Mouse (Mus musculus) embryo, embryonic 10 days (tissue): Measurements from ENCODE around the gene Rpap1.

ENCODE experiments used
- DNase-seq: peaks from one replicate; pipeline ENCODE4 v3.0.0-alpha.2; 2015; ENCODE audit warnings: low spot score

The Rpap1 gene

DNA sequence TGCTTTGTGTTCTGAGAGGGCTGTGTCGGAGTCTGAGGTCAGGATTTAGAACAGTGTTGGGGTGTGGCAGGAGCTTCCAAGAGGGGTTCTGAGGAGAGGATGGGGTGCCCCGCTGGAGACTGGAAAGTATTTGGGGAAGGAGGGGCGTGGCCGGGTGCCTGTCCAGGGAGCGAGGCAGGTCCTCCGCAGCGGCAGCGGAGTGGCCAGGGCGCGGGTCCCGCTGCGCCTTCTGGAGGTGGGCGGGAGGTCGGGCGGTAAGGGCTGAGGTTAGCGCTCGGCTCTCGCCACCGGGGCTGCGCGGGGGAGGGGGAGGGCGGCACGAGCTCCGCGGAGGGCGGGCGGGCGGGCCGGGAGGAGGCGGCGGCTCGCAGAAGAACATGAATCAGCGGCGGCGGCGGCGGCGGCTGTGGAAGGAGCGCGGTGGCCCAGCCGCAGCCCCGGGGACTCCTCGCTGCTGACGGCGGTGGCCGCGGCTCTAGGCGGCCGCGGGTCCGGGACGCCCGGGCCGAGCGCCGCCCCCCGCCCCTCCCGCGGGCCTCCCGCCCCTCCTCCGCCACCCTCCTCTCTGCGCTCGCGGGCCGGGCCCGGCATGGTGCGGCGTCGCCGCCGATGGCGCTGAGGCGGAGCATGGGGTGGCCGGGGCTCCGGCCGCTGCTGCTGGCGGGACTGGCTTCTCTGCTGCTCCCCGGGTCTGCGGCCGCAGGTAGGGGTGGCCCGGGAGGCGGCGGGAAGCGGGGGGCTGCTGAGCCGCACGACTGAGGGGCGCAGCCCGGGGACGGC lies 12.0 kb upstream of the Rpap1 start:
- DNase-seq = peak; percentile 61

DNA sequence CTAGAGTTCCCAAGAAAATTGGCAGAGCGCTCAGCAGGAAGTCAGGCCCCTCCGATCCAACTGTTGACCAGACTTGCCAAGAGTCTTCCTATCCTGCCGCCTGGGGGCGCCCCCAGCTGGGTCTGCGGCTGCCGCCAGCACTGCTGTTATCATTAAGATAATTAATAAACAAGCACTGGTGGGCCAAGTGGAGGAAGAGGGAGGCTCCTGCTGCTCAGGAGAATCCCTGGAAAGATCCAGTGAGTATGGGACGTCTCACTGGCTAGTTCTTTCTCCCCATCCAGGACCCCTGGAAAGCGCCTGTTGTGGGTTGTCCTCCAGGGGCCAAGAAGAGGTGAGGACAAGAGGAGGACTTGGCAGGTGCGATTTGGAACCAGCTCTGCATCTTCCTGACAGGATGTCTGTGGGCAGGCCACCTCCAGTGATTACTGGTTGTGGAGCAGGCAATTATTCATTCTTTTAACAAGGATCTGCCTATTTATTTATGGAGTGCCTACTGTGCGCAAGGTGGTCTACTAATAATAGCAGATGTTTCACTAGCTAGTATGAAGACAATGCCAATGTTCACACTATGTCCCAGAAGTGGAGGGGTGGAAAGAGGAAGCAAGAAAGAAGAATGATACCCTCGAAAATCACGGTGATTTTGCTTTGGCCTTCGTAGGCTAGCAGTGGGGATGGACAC lies 11.1 kb upstream of the Rpap1 start:
- peak; percentile 56 for DNase-seq

DNA sequence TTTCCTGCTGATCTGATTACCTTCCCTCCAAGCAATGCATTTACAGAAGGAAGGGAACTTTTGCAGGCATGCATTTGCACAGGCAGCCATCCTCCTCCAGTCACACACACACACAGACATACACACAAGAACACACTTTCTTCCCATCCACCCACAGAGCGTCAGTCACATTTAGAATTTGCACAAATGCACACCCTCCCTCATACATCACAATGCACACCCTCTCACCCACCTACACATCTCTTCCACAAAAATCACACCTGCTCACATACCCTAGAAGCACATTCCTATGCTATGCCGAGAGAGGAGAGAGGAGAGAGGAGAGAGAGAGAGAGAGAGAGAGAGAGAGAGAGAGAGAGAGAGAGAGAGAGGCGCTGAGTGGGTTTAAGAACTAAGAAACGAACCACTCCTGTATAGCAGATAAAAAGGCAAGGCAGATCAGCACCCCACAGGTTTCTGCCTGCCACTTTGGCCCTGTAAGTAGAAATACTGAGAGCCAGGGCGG lies 10.0 kb upstream of the Rpap1 start, which contains the start of gene Tyro3:
Gene Tyro3 (plus strand): TSS at position 455 of the 505 bp plus-strand sequence.
- DNase-seq = no peak

DNA sequence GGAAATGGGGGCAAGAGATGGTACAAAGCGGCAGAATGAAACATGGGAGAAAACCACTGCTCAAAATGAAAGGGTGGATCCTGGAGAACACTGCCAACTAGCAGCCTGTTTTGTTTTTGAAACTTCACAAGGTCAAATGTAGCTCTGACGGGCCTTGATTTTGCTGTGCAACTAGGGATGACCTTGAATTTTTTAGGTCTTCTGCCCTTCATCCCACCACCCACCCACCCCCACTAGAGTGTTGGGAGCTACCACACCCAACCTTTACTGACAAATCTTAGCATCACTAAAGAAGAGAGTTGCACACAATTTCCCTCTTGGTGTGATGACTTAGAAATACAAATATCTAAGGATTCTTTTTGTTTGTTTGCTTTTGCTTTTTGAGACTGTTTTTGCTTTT lies 2.7 kb upstream of the Rpap1 start:
- DNase-seq = no peak

DNA sequence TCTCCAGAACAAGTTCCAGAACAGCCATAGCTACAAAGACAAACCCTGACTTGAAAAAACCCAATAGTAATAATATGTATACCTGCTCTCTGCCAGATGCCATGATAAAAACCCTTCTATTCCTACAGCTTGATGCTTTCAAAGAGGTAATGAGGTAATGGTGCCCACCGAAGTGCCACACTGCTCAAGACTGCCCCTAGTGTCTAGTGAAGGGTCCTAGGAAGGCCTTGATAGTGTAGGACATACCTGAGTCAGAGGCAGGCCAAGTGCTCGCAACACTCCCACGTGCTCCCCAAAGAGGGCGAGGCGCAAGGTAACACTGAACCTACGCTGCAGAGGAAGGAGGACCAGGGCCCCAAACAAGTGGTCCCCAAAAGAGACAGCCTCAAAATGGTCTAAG lies 20.1 kb downstream of the Rpap1 start:
- DNase-seq = peak; percentile 15

DNA sequence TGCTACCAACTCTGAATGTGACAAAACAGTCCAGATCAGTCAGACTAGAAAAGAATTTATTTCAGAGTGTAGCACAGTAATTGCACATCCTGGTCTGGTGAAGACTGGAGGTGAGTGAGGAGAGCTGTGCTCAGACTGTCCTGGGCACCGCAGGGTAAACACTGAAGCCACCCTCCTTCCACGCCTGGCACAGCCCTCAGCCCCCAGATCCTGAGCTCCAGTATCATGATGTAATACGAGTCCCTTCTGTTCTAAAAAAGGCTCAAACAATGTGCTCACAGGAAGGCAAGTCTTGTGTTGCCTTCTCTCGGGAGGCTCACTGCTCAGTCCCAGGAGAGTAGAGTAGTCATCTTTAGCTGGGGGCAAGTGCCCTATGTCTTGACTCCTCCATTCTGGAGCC lies 23.4 kb downstream of the Rpap1 start:
- no peak for DNase-seq

DNA sequence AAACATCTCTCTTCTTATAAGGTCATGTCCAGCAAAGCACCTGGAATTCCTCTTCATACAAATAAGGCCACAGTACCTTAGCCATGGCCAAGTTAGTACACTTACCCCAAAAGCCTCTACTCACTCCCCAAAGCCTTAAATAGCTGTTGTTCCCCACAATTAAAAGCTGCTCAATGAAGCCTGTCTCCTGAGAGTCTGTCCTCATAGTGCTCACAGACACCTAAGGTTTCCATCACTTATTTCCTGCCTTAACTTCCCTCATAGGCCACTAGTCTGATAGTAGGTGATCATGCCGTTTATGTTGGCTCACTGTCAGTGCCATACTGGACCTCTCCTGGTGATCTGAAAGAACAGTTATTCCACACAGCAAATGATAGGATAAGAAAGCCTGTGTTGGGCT lies 25.1 kb downstream of the Rpap1 start:
- DNase-seq = no peak

DNA sequence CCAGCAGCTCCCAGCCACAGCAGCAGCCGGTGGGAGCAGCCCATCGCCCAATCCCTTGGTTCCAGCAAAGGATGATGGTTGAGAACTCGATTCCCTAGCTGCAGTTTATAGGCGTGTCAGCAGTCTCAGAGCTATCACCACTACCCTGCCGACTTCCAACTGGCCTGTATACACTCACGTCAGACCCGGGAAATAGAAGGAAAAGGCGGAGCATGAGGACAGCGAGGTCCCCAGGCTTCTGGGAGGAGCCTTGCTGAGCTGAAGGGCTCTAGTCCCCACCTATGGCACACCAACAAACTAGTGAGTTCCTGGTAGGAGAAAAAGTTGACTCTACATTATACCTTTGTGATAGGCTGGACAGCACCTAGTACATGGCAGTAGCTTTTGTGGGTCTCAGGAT lies 27.1 kb downstream of the Rpap1 start, which contains the start of gene Ltk:
Gene Ltk (minus strand): TSS at position 181 of the 400 bp plus-strand sequence.
- DNase-seq = no peak

DNA sequence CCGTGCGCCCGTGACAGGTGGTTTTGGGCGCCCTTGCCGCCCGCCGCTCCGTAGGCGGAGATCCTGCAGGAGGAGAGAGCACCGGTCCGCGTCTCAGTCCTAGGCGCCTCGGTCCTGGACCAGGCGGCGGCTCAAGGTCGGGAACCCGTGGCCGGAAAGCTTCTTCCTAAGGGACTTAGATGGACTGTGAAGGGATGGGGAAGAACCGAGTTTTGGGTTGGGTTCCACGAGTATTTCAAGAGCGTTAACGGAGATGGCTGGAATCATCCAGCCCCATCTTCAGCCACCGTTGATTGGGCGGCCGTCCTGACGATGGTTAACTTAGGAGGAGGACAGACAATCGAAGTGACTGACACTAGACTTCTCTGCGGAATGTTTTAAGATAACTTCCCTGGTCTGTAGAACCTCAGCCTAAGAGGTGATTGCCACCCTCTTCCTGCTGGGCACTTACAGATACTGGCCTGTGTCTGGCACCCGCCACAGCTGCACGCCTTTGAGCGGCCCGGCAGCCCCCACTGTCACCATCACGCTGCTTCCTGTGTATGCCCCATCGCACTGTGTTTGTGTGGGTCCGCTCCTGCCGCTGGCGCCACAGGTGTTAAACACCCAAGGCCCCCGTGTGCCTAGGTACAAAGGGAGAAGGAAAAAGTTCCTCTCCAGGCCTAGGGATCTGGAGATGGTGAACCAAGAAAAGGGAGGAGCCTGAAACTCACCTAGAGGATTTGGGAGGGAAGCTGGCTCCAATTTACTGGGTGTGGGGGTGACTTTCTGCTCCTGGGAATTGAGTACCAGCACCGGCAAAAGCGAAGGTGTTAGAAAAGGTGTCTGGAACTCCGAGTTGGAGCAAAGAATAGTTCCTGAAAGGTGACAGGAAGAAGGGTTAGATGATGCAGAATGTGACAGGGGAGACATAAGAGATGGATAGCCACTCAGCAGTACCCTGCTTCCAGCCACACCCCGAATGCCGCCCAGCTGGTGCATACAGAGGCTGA lies 28.2 kb downstream of the Rpap1 start:
- DNase-seq = peak; percentile 27

DNA sequence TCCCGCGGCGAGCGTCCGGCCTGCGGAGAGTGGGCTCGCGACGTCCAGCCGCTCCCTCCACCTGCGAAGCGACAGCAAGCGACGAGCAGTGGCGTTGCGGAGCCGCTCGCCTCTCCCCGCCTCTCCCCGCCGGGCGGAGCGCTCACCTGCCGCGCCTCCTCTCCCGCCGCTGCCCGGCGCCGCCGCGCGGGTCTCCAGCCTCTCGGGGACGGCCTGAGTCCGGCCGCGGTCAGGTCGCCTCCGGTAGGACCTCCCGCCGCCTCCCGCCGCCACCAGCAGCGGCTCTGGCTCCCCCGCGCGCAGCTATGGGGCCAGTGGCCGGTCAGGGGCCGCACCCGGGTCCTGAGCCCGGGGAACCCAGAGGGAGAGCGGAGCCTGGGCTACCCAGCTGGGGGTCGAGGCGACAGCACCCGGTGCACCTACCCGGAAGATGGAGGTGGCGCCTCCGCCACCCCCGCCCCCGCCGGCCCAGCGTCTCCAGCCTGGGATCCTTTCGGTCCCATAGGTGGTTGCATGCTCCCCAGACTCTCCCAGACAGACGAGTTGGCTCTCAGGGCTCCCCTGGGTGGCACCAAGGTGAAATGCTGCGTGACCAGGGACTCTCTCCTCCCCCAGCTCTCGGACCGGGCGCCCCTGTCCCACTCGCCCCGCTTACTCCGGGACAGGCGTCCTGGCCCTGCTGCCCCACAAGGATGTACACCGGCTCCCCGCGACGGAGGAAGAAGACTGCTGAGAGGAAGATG lies 29.1 kb downstream of the Rpap1 start:
- DNase-seq = peak; percentile 37

DNA sequence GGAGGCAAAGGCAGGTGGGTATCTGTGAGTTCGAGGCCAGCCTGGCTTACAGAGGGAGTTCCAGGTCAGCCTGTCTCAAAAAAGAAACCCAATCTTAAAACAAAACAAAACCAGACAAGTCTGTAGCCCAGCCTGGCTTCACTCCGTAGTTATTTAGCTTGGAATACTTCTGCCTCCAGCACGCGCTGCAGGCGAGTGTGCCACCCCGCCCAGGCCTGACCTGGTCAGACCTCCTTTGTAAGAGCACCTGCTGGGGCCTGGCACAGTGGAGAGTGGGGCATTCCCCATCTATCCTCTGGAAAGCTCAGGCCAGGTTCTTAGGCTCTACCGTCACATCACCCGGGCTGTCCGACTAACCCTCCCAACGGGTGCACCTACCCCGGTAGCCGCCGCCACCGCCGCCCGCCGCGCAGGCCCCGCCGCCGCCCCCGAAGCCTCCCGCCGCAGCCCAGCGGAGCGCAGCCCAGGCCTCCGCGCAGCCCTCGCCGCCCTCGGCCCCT lies 29.7 kb downstream of the Rpap1 start:
- peak; percentile 18 for DNase-seq

DNA sequence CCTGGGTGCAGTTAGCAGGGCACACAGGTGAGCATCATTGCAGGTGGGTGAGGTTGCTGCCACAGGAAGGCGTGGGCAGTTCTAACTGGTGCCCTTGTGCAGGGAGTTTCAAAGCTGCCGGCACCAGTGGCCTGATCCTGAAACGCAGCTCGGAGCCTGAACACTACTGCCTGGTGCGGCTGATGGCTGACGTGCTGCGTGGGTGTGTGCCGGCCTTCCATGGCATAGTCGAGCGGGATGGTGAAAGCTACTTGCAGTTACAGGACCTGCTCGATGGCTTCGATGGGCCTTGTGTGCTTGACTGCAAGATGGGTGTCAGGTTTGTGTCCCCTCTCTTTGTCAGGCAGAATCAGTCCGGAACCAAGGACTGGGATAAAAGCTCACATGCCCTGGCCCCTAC lies 38.1 kb downstream of the Rpap1 start:
- DNase-seq = no peak

DNA sequence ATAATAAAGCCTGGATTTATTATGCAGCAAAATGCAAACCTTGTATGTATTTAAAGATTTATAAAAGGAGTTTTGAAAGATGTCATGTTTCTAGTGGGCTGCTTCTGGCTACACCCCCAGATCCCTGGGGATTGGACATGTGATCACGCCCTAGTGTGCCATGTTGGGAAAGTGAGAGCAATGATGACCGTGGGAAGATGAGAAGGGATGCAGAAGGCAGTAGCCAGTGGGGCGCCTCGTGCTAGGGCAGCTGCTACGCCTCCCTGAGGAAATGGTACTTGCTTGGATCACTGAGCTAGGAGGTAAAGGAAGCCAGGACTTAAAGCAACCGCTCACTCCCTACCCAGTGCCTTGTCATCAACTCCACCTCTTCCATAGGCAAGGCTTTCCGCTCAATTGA lies 39.8 kb downstream of the Rpap1 start:
- no peak for DNase-seq

DNA sequence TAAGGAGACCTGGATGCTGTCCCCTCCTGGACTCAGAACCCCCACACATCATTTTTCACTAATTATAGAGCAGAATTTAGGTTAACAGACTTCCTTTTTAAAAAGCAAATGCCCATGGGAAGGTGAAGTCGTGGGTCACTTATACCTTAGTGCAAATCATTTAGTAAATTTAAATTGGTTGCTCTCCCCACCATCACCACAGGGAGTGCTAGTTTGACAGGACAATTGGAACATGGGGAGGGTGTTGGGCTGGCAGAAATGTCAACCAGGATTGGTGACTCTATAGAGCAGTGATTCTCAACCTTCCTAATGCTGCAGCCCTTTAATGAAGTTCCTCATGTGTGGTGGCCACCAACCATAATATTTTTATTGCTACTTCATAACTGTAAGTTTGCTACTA lies 42.1 kb downstream of the Rpap1 start:
- peak; percentile 52 for DNase-seq

DNA sequence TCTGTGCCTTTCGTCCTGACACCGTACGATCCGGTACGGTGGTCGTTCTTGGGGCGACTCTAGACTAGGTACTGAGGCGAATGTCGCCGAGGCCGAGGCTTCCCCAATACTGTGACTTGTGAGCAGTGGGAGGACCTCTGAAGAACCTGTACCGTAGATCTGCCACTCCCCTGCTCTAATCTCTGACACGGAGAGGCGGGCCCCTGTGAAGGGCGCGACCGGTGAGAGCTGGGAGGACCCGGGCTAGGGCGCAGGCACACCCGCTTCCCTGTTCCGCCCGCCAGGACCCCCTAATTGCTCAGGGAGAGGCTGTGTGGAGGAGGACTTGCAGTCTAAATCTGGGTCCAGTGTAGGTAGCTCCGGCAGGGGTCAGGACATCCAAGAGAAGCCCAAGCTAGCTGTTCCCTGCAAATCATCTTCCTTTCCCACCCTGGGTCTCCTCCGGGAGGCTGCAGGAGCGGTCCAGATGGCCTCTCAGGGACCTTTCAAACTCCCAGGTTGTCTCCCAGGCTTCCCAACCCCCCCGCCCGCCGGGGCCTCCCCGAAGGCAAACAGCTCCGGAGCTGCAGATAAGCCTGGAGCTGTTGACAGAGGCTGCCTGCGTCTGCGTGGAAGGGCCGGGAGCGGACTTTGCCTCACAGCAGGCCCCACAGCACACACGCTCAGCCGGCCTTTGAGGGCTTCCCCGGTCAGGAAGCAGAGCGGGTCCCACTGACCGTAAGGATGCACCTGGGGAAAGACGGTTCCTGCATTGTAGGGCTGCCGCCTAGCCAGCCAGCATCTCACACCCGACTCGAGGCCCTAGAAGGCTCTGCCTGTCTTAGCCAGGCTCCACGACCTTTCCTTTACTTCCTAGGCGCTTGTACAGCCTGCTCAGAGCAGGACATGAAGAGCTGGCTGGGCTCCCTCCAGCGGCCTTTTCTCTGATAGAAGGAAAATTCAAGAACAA lies 42.9 kb downstream of the Rpap1 start:
- peak; percentile 53 for DNase-seq

DNA sequence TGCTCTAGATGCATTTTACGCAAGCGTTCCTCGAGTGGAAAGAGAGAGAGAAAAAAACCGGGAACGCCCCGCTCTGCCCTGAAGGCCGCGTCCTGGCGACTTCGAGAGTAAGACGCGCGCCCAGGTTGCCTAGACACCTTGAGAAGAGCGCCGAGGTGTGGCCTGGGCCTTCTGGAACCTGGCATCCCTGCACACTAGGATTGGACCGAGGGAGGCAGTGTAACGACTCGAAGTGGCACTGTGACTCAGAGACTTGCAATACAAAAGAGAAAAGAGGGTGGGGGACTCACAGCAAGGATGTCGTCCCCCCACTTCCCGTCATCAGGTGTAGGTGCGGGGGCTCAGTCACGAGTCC lies 43.6 kb downstream of the Rpap1 start:
- DNase-seq = no peak

DNA sequence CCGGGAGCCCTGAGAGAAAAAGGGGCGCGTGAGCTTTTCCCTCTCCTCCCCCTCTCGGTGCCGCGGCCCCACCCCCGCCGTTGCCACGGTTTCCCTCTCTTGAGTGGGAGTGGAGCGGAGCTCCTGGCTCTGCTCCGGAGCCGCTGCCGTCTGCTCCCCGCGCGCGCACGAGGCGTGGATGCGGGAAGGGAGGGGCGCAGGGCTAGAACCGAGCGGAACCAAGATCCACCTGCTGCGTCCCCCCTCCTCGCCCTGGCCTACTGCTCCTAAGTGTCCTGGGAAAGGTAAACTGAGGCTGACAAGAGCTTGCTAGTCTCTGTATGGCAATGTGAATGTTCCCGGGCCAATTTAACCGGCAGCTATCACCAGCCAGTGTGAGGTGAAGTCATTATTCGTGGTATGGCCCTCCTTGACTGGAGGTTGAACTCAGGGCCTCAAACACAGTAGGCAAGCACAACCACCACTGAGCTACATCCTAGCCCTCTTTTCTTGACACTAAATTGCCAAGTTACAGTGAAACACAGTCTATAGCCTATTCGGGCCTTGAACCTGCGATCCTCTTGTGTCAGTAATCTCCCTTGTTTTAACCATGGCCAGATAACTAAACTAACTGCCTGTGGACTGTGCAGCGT lies 44.0 kb downstream of the Rpap1 start:
- no peak for DNase-seq

DNA sequence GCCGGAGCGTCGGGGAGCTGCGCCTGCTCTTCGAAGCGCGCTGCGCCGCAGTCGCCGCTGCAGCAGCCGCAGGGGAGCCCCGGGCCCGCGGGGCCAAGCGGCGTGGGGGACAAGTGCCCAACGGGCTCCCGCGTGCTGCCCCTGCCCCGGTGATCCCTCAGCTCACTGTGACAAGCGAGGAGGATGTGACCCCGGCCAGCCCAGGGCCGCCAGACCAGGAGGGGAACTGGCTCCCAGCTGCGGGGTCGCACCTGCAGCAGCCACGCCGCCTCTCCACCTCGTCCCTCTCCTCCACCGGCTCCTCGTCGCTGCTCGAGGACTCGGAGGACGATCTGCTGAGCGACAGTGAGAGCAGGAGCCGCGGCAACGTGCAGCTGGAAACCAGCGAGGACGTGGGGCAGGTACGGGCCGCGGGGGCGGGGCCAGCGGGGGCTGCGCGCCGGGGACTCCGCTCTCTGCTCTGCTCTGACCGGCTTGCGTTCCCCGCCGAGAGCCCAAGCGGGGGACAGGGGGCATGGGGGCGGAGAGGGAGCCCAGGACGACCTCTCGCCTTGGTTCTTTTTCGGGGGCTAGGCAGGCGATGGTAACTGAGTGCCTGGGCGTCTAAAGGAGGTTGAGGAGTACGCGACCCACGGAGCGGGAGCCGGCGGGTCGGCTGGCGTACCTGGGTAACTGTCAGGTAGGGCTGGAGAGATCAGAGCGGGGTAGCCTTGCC lies 44.7 kb downstream of the Rpap1 start:
- peak; percentile 29 for DNase-seq
